Mouse (Mus musculus): ENCODE data around the gene Alk.

- TF ChIP-seq POLR2A (IDR thresholded peaks at IDR 0.05; ENCODE audit: insufficient read depth, low read depth, low read length) (no peak), EP300 (IDR thresholded peaks at IDR 0.05; ENCODE audit: insufficient read depth, low read depth, low read length) (no peak), CTCF (IDR thresholded peaks at IDR 0.05) (no peak)
Measured at GRCm38 (mm10) chr17:72285961-72286360, 318.5 kb downstream of the Alk start.
